Mouse (Mus musculus) bone marrow macrophage, adult 2 months (primary cell): ENCODE results near the gene Map3k4.

Source experiments
- CTCF ChIP-seq: IDR thresholded peaks from 2 replicates; pipeline ENCODE4 v1.5.1; 2012; ENCODE audit warnings: low read depth, mild to moderate bottlenecking, low read length, moderate library complexity
- POLR2A ChIP-seq: IDR thresholded peaks from 2 replicates; pipeline ENCODE4 v1.6.1; 2012; ENCODE audit warnings: mild to moderate bottlenecking, low read depth, low read length, borderline replicate concordance

DNA sequence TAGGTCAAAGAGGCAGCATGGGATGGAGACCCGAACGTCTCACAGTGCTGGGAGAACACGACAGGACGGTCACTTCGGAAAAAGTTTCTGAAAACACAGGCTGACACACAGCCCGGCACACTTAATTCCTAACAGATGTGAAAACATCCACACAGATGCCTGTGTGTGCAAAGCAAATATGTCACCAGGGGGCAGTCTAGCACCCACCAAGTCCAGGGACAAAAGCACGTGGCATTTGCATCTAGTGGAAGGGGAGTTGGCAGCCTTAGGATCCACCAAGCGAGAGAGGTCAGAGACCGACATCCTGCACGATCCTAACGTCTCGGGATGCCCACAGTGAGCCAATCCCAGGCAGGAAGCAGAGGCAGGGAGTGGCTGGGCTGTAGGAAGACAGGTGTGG lies 92.0 kb downstream of the Map3k4 start:
- peak; percentile 48; the same call in 1 of the 2 replicates for TF ChIP-seq CTCF
- no peak for TF ChIP-seq POLR2A
